Mouse (Mus musculus): Measurements from ENCODE around the gene Hist1h3e.
A peak's percentile ranks its signal among the peaks of the same experiment; 100 is the strongest.
"Not testable (repeated sequence)": the region's sequence is repeated elsewhere in the genome, so short reads cannot be mapped to it uniquely, and the experiment has no call there.

Hist1h3e gene

GRCm38 (mm10) chr13:23561531-23561882 lies 662 bp downstream of the Hist1h3e start:
- not testable (repeated sequence) for DNase-seq

GRCm38 (mm10) chr13:23560699-23561098 lies 1.5 kb downstream of the Hist1h3e start:
- DNase-seq = not testable (repeated sequence)

GRCm38 (mm10) chr13:23556906-23557305 lies 5.3 kb downstream of the Hist1h3e start:
- no peak for DNase-seq

- DNase-seq = peak; percentile 48
Measured at GRCm38 (mm10) chr13:23555839-23556416, 6.2 kb downstream of the Hist1h3e start.

GRCm38 (mm10) chr13:23554925-23555838 lies 7.0 kb downstream of the Hist1h3e start:
- peak; percentile 58 for DNase-seq

GRCm38 (mm10) chr13:23554393-23554792 lies 7.8 kb downstream of the Hist1h3e start:
- DNase-seq = no peak

GRCm38 (mm10) chr13:23552962-23553361 lies 9.2 kb downstream of the Hist1h3e start, which contains the start of gene Hist1h1d:
Hist1h1d (plus strand) TSS chr13:23553262.
- DNase-seq = no peak

GRCm38 (mm10) chr13:23551931-23552914 lies 9.9 kb downstream of the Hist1h3e start:
- DNase-seq = no peak

GRCm38 (mm10) chr13:23551146-23551834 lies 10.9 kb downstream of the Hist1h3e start, which contains the start of gene Hist1h4f:
Hist1h4f (minus strand) TSS chr13:23551648.
- DNase-seq = peak; percentile 74

- DNase-seq = no peak
Measured at GRCm38 (mm10) chr13:23550761-23551145, 11.4 kb downstream of the Hist1h3e start.

GRCm38 (mm10) chr13:23546694-23547093 lies 15.5 kb downstream of the Hist1h3e start:
- no peak for DNase-seq

- DNase-seq = peak; percentile 25
Measured at GRCm38 (mm10) chr13:23544787-23545120, 17.4 kb downstream of the Hist1h3e start.

- DNase-seq = peak; percentile 70
Measured at GRCm38 (mm10) chr13:23543965-23544786, 18.0 kb downstream of the Hist1h3e start, which contains the start of gene Hist1h3f. Hist1h3f (plus strand) TSS chr13:23544052.

GRCm38 (mm10) chr13:23542999-23543607 lies 19.1 kb downstream of the Hist1h3e start, which contains the start of gene Hist1h2bh:
Hist1h2bh (minus strand) TSS chr13:23543392.
- peak; percentile 55 for DNase-seq

- not testable (repeated sequence) for DNase-seq
Measured at GRCm38 (mm10) chr13:23542225-23542980, 19.8 kb downstream of the Hist1h3e start.

- no peak for DNase-seq
Measured at GRCm38 (mm10) chr13:23541497-23541896, 20.7 kb downstream of the Hist1h3e start.

- DNase-seq = not testable (repeated sequence)
Measured at GRCm38 (mm10) chr13:23539821-23540220, 22.3 kb downstream of the Hist1h3e start.

GRCm38 (mm10) chr13:23538249-23538648 lies 23.9 kb downstream of the Hist1h3e start:
- DNase-seq = no peak

GRCm38 (mm10) chr13:23537006-23537710 lies 25.0 kb downstream of the Hist1h3e start:
- no peak for DNase-seq
